Mouse (Mus musculus) erythroid progenitor cell, adult 5-6 weeks (primary cell): ENCODE measurements around the gene Cryba4. TPM values are rescaled to one million over a fixed set of nuclear protein-coding genes. Genes with fewer than 3 reads are reported as not detected.

Experiments
- ATAC-seq: replicated peaks from 2 replicates; pipeline ENCODE4 v1.8.0; 2016; ENCODE audit warnings: moderate number of reproducible peaks, mild to moderate bottlenecking, moderate TSS enrichment, inconsistent platforms; ENCODE audit not compliant: poor library complexity, low FRiP score, severe bottlenecking
- total RNA-seq, 2 experiments: library from RNA; stranded (forward) in 1 of 2; stranded (reverse) in 1 of 2; fragments of 150-400 nt in 1 of 2; fragments of 186-747, 209-891 nt in 1 of 2; gene quantifications; 2 replicates each; pipeline versions ENCODE4 v1.2.3 to v1.2.4; 2015 to 2017; ENCODE audit warnings: low replicate concordance in 2 of 2

The Cryba4 gene
- total RNA-seq (2015; ENCODE audit: low replicate concordance) = not detected in 2 replicates
- not detected in 2 replicates for total RNA-seq (2017; ENCODE audit: low replicate concordance)

GRCm38 (mm10) chr5:112252400-112252799 lies at the start of gene Cryba4:
Gene Cryba4 (minus strand): TSS chr5:112252518.
- ATAC-seq = no peak

GRCm38 (mm10) chr5:112301694-112302093 lies 49.4 kb upstream of the Cryba4 start:
- ATAC-seq = no peak

GRCm38 (mm10) chr5:112300721-112301308 lies 48.5 kb upstream of the Cryba4 start:
- no peak for ATAC-seq

GRCm38 (mm10) chr5:112300112-112300511 lies 47.8 kb upstream of the Cryba4 start:
- no peak for ATAC-seq

- ATAC-seq = no peak
These were observed 47.1 kb upstream of the Cryba4 start for GRCm38 (mm10) chr5:112299399-112299798.

- no peak for ATAC-seq
These were observed 46.1 kb upstream of the Cryba4 start for GRCm38 (mm10) chr5:112298226-112298988.

- no peak for ATAC-seq
These were observed 44.9 kb upstream of the Cryba4 start for GRCm38 (mm10) chr5:112297257-112297656.

GRCm38 (mm10) chr5:112296404-112297181 lies 44.3 kb upstream of the Cryba4 start:
- ATAC-seq = no peak

- ATAC-seq = no peak
These were observed 43.2 kb upstream of the Cryba4 start for GRCm38 (mm10) chr5:112295564-112295963.

GRCm38 (mm10) chr5:112295162-112295561 lies 42.8 kb upstream of the Cryba4 start:
- ATAC-seq = no peak

GRCm38 (mm10) chr5:112294696-112295095 lies 42.4 kb upstream of the Cryba4 start:
- ATAC-seq = no peak

- no peak for ATAC-seq
These were observed 41.5 kb upstream of the Cryba4 start for GRCm38 (mm10) chr5:112293800-112294199.

GRCm38 (mm10) chr5:112292343-112292980 lies 40.1 kb upstream of the Cryba4 start:
- no peak for ATAC-seq

GRCm38 (mm10) chr5:112291866-112292265 lies 39.5 kb upstream of the Cryba4 start:
- no peak for ATAC-seq

- no peak for ATAC-seq
These were observed 38.2 kb upstream of the Cryba4 start for GRCm38 (mm10) chr5:112290536-112290880.

- ATAC-seq = no peak
These were observed 37.7 kb upstream of the Cryba4 start for GRCm38 (mm10) chr5:112289819-112290535.

- ATAC-seq = no peak
These were observed 36.9 kb upstream of the Cryba4 start for GRCm38 (mm10) chr5:112289236-112289635.

GRCm38 (mm10) chr5:112288193-112289141 lies 36.1 kb upstream of the Cryba4 start:
- ATAC-seq = no peak

GRCm38 (mm10) chr5:112287652-112288051 lies 35.3 kb upstream of the Cryba4 start:
- no peak for ATAC-seq
